Mouse (Mus musculus) E14TG2a.4 (cell line): ENCODE measurements around the gene Pth1r.

Source experiments
- H3K27me3 ChIP-seq: 2 replicates; pipeline ENCODE4 v1.6.1; 2014; ENCODE audit warnings: low read length, control low read depth; ENCODE audit not compliant: insufficient read depth
- H3K36me3 ChIP-seq: 2 replicates; pipeline ENCODE4 v1.6.1; 2014; ENCODE audit warnings: low read length, control low read depth; ENCODE audit not compliant: insufficient read depth
- H3K4me1 ChIP-seq: replicated peaks from 2 replicates; pipeline ENCODE4 v1.6.1; 2014; ENCODE audit warnings: low read depth, low read length, control low read depth
- H3K4me3 ChIP-seq: replicated peaks from 2 replicates; pipeline ENCODE4 v1.5.1; 2014; ENCODE audit warnings: mild to moderate bottlenecking, low read length
- H3K9me3 ChIP-seq: 2 replicates; pipeline ENCODE4 v1.6.1; 2014; ENCODE audit warnings: low read length, control low read depth
- CTCF ChIP-seq: conservative IDR thresholded peaks from 2 replicates; pipeline ENCODE4 v1.5.1; 2014; ENCODE audit warnings: low read length
- NANOG ChIP-seq: IDR thresholded peaks from 2 replicates; pipeline ENCODE4 v1.6.1; 2014; ENCODE audit warnings: borderline replicate concordance, low read length, mixed read lengths
- POU5F1 ChIP-seq: IDR thresholded peaks from 2 replicates; pipeline ENCODE4 v1.6.1; 2014; ENCODE audit warnings: low read length, borderline replicate concordance

Gene Pth1r

DNA sequence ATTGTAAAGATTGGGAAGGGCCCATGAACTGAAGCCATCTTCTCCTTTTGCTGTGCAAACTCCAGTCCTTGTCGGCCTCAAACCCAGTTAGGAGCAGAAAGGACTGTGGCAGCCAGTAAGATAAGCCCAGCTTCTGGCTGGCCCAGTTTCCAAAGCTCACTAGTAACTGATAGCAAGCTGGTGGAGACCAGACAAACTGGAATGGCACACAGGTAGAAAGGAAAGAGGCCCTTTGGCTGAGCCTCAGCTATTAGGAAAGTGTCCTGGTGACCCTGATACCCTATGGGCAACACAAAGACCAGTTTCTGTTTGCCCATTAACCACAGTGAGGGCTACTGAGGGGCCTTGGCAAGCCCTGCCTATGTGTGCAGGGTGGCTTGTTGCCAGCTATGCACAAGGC is 44.1 kb downstream of the Pth1r start:
- no peaks in the 10 kb centered on the region for H3K9me3 ChIP-seq
- TF ChIP-seq POU5F1 (no peak), NANOG (no peak)
- H3K4me1 ChIP-seq, result peaks cover 10% of the 10 kb centered on the region
- H3K27me3 ChIP-seq, result no peaks in the 10 kb centered on the region
- peaks cover 66% of the 10 kb centered on the region for H3K36me3 ChIP-seq
- H3K4me3 ChIP-seq, result no peak overlapping the region

DNA sequence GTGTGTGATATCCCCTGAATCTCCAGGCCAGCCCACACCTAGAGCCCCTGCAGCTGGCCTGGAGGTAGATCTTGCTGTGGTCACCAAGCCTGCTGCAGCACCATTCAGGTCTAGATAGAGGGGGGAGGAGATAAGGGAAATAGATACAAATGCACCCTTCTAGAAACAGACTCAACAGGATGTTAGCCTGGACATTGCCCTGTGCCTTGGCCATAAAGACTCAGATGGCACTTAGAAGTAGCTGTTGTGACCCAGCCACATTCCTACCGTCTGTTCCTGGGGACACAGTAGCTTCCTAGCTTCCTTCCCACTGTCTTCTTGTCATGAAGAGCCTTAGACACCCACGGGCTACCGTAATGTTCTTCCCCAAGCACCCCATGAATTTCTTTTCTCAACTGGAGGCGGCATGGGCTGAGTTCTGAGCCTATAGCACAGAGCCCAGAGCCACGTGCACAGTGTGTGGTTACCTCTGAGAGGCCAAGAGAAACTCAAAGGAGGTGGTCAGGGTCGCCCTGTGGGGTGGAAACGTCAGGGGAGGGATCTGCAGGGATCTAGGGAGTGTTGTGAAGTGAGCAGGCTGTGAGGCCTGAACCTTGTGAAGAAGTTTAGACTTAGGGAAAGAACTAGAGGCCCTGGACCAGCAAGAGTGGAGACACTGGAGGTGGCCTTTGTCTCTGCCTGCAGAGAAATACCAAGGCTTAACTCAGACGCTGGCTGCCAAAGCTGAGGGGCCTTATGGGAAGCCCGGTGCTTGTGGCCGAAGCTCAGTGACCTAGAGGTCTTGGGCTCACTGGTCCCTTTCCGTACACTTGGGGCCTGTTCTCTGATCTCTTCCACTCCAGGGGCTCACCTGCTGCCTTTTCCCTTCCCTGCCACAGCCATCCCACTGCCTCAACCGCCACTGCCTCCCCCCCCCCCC is 45.6 kb downstream of the Pth1r start:
- Histone ChIP-seq H3K4me3 (no peak overlapping the region), H3K4me1 (peaks cover 24% of the 10 kb centered on the region), H3K36me3 (peaks cover 64% of the 10 kb centered on the region), H3K27me3 (no peaks in the 10 kb centered on the region), H3K9me3 (no peaks in the 10 kb centered on the region)
- TF ChIP-seq CTCF (no peak), NANOG (no peak), POU5F1 (no peak)

DNA sequence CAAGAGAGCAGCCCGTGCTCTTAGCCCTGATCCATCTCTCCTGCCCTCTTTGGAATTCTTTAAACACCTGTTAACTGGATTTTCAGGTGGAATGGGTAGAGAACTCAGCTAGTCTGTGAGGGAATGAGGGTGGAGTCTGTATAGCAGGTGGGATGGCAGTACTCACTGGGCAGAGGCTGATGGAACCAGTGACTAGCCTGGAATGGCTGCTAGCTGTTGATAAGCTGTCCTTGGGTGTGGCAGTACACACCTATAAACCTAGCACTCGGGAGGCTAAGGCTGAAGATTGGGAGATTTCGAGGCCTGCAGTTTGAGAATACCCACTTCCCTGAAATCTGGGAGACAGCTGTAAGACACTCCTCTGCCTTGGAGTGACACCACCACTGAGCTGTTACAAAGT is 47.4 kb downstream of the Pth1r start:
- no peak overlapping the region for H3K4me3 ChIP-seq
- peaks cover 71% of the 10 kb centered on the region for H3K36me3 ChIP-seq
- H3K4me1 ChIP-seq, result peaks cover 25% of the 10 kb centered on the region
- H3K9me3 ChIP-seq, result no peaks in the 10 kb centered on the region
- TF ChIP-seq POU5F1, result no peak
- no peak for TF ChIP-seq CTCF
- no peak for TF ChIP-seq NANOG
- H3K27me3 ChIP-seq, result no peaks in the 10 kb centered on the region

DNA sequence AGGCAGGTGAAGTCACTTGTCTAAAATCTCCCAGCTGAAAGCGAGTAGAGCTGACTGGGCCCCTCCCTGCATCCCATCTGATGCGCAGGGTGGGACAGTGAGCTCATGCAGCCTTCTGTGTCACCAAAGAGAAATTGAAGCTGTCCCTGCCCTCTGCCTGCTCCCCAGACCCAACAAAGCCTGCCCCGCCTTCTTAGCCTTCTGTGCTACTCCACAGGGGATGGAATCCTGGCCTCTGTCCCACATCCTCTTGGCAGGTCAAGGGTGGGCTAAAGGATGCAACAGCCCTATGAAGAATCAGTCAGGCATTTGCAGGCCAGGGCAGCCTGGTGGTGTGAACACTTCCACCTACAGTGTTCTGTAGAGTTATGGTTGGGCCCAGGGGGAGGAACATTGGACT is 49.5 kb downstream of the Pth1r start:
- Histone ChIP-seq H3K4me3 (no peak overlapping the region), H3K9me3 (no peaks in the 10 kb centered on the region), H3K4me1 (peaks cover 25% of the 10 kb centered on the region), H3K36me3 (peaks cover 73% of the 10 kb centered on the region), H3K27me3 (no peaks in the 10 kb centered on the region)
- TF ChIP-seq POU5F1 (no peak), NANOG (no peak), CTCF (no peak)

DNA sequence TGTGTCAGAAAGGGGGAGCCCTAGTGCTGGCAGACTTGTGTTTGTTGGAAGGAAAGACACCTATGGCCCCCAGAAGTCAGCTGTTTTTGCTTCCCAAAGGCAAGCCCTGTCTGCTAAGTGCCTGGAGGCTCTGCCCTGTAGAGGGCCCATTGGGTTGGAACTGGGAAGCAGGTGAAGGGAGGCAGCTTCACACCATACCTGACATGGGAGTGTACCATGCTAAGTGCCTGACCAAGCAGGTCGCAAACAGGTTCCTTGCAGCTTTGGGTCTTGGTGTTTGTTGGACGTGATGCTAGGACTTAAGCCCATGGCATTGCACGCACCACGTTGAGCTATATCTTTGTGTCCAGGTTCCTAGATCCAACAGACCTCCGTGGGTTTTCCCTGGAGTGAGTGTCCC is 50.5 kb downstream of the Pth1r start:
- H3K36me3 ChIP-seq, result peaks cover 75% of the 10 kb centered on the region
- H3K9me3 ChIP-seq, result no peaks in the 10 kb centered on the region
- peaks cover 25% of the 10 kb centered on the region for H3K4me1 ChIP-seq
- no peaks in the 10 kb centered on the region for H3K27me3 ChIP-seq
- H3K4me3 ChIP-seq, result no peak overlapping the region
- TF ChIP-seq CTCF, result no peak
- TF ChIP-seq NANOG, result no peak
- no peak for TF ChIP-seq POU5F1

DNA sequence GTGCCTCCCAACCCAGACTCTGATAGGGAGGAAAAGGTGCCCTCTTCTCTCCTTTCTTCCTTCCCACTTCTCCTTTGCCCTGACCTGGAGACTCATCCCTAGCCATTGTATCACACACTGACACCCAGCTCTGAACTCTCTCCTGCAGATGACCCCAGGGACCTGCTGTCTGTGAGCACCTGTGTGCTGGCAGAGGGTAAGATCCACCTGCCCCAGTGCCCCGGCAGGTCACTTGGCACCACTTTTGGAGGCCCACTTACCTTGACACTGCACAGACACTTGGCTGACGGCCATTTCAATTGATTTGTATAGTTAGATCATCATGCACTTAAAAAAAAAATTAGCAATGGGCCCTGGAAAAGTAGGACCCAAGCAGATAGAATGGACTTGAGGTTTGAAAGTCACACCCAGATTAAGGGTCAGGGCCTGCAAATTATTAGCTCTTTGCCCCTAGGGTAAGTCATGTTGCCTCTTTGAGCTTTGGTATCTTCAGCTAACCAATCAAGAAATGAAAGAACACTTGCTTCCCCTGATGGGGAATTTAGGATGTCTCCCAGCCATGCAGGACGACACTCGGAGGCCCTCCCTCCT is 51.7 kb downstream of the Pth1r start:
- H3K36me3 ChIP-seq, result peaks cover 73% of the 10 kb centered on the region
- peaks cover 25% of the 10 kb centered on the region for H3K4me1 ChIP-seq
- H3K27me3 ChIP-seq, result no peaks in the 10 kb centered on the region
- H3K4me3 ChIP-seq, result no peak overlapping the region
- TF ChIP-seq POU5F1, result no peak
- TF ChIP-seq NANOG, result no peak
- TF ChIP-seq CTCF, result no peak
- H3K9me3 ChIP-seq, result no peaks in the 10 kb centered on the region

DNA sequence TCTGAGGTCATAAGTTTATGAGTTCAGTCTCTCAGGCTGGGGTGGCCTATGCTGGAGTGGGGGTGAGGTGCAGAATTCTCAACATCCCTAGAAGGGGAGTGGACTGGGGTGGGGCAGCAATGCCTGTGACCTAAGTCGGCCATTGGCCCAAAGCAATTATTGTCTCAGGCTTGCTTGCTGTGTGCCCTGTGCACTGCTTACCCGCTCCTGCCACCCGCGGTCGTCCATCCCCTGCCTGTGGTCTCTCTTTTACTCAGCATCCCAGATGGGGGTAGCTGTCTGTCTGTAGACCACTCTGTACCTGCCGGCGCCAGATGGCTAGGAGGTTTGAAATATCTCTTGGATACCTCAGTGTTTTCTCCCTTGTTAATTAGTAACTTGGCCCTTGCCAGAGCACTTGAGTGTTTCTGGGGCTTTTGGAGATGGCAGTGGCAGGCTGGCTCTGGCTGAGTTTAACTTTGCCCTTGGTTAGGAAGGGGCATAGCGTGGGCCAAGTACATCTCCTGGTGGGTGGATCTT is 57.6 kb downstream of the Pth1r start:
- H3K27me3 ChIP-seq, result no peaks in the 10 kb centered on the region
- H3K4me1 ChIP-seq, result peaks cover 40% of the 10 kb centered on the region
- H3K4me3 ChIP-seq, result no peak overlapping the region
- TF ChIP-seq CTCF (no peak), POU5F1 (no peak), NANOG (no peak)
- peaks cover 52% of the 10 kb centered on the region for H3K36me3 ChIP-seq
- H3K9me3 ChIP-seq, result no peaks in the 10 kb centered on the region

DNA sequence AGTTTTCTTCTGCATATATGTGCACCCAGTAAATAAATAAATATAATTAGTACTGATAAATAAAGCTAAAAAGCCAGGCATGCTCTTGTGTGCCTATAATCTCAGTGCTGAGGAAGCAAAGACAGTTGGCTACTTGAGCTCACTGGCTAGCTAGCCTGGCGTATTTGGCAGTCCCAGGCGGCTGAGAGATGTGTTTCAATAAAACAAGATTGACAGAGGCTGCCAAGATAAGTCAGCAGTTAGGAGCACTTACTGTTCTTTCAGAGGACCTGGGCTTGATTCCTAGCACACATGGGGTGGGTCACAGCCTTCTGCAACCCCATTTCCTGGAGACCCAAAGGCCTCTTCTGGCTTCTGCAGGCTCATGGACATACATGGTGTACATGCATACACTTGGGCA is 59.1 kb downstream of the Pth1r start:
- peaks cover 37% of the 10 kb centered on the region for H3K36me3 ChIP-seq
- H3K4me3 ChIP-seq, result no peak overlapping the region
- TF ChIP-seq CTCF (no peak), NANOG (no peak), POU5F1 (no peak)
- H3K27me3 ChIP-seq, result no peaks in the 10 kb centered on the region
- H3K9me3 ChIP-seq, result no peaks in the 10 kb centered on the region
- peaks cover 54% of the 10 kb centered on the region for H3K4me1 ChIP-seq

DNA sequence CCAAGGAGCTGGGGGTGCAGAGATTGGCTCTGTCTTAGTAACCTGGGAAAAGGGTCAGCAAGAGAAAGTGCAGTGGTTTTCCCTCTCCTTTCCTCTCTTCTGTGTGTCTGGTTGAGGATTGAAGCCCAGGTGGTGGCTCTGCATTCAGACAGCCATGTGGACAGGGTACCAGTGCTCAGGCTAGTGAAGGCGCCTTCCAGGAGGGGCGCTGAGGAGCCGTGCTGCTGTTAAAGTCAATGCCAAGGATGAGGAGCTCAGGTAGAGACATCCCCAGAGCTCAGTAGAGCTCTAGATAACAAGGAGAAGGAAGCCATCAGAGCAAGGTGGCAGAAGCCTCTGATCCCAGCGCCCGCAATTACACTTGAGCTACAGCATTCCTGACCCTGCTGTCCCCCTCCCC is 59.9 kb downstream of the Pth1r start:
- Histone ChIP-seq H3K4me1 (peaks cover 60% of the 10 kb centered on the region), H3K36me3 (peaks cover 30% of the 10 kb centered on the region), H3K9me3 (no peaks in the 10 kb centered on the region), H3K27me3 (no peaks in the 10 kb centered on the region), H3K4me3 (no peak overlapping the region)
- no peak for TF ChIP-seq CTCF
- TF ChIP-seq POU5F1, result no peak
- TF ChIP-seq NANOG, result no peak

DNA sequence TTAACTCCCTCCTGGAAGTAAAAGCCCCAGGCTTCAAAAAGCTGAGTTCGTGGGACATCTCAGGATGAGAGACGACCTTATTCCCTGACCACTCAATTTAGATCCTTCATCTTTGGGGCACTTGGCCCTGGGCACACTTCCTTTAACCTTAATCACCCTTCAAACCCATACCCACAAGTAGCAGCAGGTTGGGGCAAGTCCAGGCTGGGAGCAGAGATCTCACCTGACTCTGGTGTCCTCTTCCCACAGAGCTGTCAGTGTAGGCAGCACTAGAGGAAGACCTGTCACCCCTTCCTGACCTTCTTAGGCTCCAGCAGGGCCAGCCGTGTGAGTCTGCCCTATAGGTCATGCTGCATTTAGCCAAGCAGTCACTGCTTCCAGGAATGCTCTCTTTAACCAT is 60.5 kb downstream of the Pth1r start:
- no peaks in the 10 kb centered on the region for H3K27me3 ChIP-seq
- H3K4me3 ChIP-seq, result no peak overlapping the region
- peaks cover 25% of the 10 kb centered on the region for H3K36me3 ChIP-seq
- peaks cover 66% of the 10 kb centered on the region for H3K4me1 ChIP-seq
- no peaks in the 10 kb centered on the region for H3K9me3 ChIP-seq
- TF ChIP-seq POU5F1 (no peak), NANOG (no peak), CTCF (no peak)
